Mouse (Mus musculus) kidney, adult 2 months (tissue): ENCODE measurements around the gene Cyp2b23. TPM values are rescaled to one million over a fixed set of nuclear protein-coding genes. Genes with fewer than 3 reads are reported as not detected.
A peak's percentile ranks its signal among the peaks of the same experiment; 100 is the strongest.
"Not testable (repeated sequence)": the region's sequence is repeated elsewhere in the genome, so short reads cannot be mapped to it uniquely, and the experiment has no call there.

Experiments
- DNase-seq: peaks from one replicate; pipeline ENCODE4 v3.0.0; 2021
- H3K27ac ChIP-seq: fragments of 200-500 bp; 2 replicates; pipeline ENCODE4 v1.5.1; 2012; ENCODE audit warnings: low read depth, low read length, control low read depth, inconsistent platforms; ENCODE audit not compliant: insufficient read depth
- H3K27me3 ChIP-seq: fragments of 200-500 bp; replicated peaks from 2 replicates; pipeline ENCODE4 v1.6.1; 2012; ENCODE audit warnings: mild to moderate bottlenecking, moderate library complexity, low read length, inconsistent platforms; ENCODE audit not compliant: control insufficient read depth, insufficient read depth
- H3K36me3 ChIP-seq: fragments of 200-500 bp; 2 replicates; pipeline ENCODE4 v1.6.1; 2012; ENCODE audit warnings: mild to moderate bottlenecking, moderate library complexity, low read length, inconsistent platforms; ENCODE audit not compliant: control insufficient read depth, insufficient read depth
- H3K4me1 ChIP-seq: fragments of 200-500 bp; 2 replicates; pipeline ENCODE4 v1.6.1; 2011; ENCODE audit warnings: low read length; ENCODE audit not compliant: control insufficient read depth, insufficient read depth
- H3K4me3 ChIP-seq: fragments of 200-500 bp; 2 replicates; pipeline ENCODE4 v1.5.1; 2011; ENCODE audit warnings: mild to moderate bottlenecking, low read depth, low read length, control low read depth; ENCODE audit not compliant: insufficient read depth
- CTCF ChIP-seq: fragments of 200-500 bp; conservative IDR thresholded peaks from 2 replicates; pipeline ENCODE4 v1.5.1; 2011; ENCODE audit warnings: low read depth, mild to moderate bottlenecking, control low read depth, low read length, moderate library complexity, mixed read lengths; ENCODE audit not compliant: insufficient read depth, insufficient read length
- POLR2A ChIP-seq: fragments of 200-500 bp; IDR thresholded peaks from one replicate; pipeline ENCODE4 v1.6.1; 2011; ENCODE audit warnings: low read depth, low read length, control low read depth
- WGBS: fragments of 180-500 bp; shearing (Covaris S2); methylation state at CpG from one replicate; pipeline ENCODE4 v1.1.7; 2018; 5-methylcytosine and 5-hydroxymethylcytosine counted together
- polyA plus RNA-seq: library from polyadenylated mRNA; depleted of rRNA; stranded (reverse); fragments of >200 nt; gene quantifications from 2 replicates; pipeline ENCODE4 v1.2.3, GENCODE M21; 2012; rRNA removed

The Cyp2b23 gene
- 0.18 and 0.20 TPM in 2 replicates for polyA plus RNA-seq

GRCm38 (mm10) chr7:26686337-26686736, at the start of gene Cyp2b23:
Gene Cyp2b23 (minus strand): TSS chr7:26686437.
- DNase-seq, result no peak
- Histone ChIP-seq H3K36me3 (no peaks in the 10 kb centered on the region), H3K27ac (no peak within 1 kb of the TSS), H3K27me3 (no peaks in the 10 kb centered on the region), H3K4me3 (no peak within 1 kb of the TSS), H3K4me1 (no peaks in the 10 kb centered on the region)
- WGBS, result 70% methylated on average over 4 of the region's 4 CpGs
- TF ChIP-seq POLR2A, result no peak
- TF ChIP-seq CTCF, result no peak

GRCm38 (mm10) chr7:26711061-26711460, 24.8 kb upstream of the Cyp2b23 start:
- no peak overlapping the region for H3K4me3 ChIP-seq
- DNase-seq, result no peak
- no peak for TF ChIP-seq CTCF
- TF ChIP-seq POLR2A, result no peak
- no peaks in the 10 kb centered on the region for H3K4me1 ChIP-seq
- H3K27me3 ChIP-seq, result no peaks in the 10 kb centered on the region
- H3K27ac ChIP-seq, result no peak overlapping the region
- 93% methylated on average over 11 of the region's 11 CpGs for WGBS
- no peaks in the 10 kb centered on the region for H3K36me3 ChIP-seq

DNA sequence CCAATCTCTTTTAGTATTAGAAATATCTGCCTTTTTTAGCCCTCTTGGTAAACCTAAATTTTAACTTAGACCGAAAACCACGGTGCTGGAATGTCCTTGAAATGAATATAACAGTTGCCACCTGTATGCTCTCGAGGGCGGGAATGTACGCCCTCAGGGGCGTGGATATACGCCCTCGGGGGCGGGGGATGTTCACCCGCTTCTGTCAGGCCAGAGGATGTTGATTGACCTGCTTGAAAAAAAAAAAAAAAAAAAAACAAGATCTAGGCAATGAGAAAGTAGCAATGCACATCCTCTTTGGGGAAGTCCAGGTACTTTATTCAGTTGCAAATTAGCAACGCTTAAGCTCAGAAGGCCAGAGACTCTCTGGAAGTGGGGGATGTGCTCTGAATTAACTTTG, 20.8 kb upstream of the Cyp2b23 start:
- H3K27me3 ChIP-seq, result no peaks in the 10 kb centered on the region
- no peak overlapping the region for H3K4me3 ChIP-seq
- DNase-seq, result peak; percentile 1
- no peaks in the 10 kb centered on the region for H3K36me3 ChIP-seq
- TF ChIP-seq POLR2A, result no peak
- no peak for TF ChIP-seq CTCF
- H3K4me1 ChIP-seq, result no peaks in the 10 kb centered on the region
- WGBS, result 31% methylated on average over 11 of the region's 11 CpGs
- H3K27ac ChIP-seq, result peak overlapping the region; percentile 8; the same call in 1 of the 2 replicates

DNA sequence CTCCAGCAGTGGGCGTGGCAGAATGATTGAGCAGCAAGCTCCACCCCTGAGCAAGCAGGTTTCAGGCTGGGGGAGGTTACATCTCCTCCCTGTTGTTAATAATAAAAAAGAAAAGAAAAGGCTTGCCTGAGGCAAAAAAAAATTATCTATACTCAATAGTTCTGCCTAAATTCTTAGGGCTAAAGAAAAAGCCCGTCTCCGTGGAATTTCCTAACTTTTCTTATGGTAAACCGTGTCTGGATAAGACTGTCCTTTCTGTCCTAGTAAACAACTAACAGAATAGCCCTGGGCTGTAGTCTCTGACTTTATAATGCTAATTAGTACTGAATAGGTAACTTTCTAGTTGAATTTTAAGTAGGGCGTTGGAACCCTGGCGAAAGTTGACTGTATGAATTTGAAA, 20.0 kb upstream of the Cyp2b23 start:
- not testable (repeated sequence) for H3K4me3 ChIP-seq, H3K27me3 ChIP-seq, H3K4me1 ChIP-seq, H3K36me3 ChIP-seq
- H3K27ac ChIP-seq, result peak overlapping the region; percentile 46; the same call in 1 of the 2 replicates
- WGBS, result 31% methylated on average over 6 of the region's 6 CpGs
- peak; percentile 25 for DNase-seq

DNA sequence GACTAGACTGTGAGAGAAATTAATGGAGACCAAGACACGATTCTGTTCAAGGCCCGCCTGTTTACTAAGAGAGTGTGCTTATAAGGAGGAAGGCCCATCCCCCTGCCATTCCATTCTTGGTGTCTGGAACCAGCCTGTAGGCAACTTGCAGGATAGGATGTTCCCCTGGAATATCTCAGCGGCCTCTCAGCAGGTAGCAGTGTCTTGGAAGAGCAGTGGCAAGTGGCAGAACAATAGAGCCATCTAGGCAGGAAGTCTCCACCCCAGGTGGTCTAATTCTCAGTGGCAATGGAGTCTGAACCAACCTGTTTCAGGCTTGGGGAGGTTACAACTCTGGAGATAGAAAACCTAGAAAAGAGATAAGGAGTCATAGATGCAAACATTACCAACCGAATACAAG, 13.9 kb upstream of the Cyp2b23 start:
- 77% methylated on average over 4 of the region's 4 CpGs for WGBS
- no peak for DNase-seq
- H3K36me3 ChIP-seq, result no peaks in the 10 kb centered on the region
- no peaks in the 10 kb centered on the region for H3K4me1 ChIP-seq
- no peaks in the 10 kb centered on the region for H3K27me3 ChIP-seq
- H3K4me3 ChIP-seq, result no peak overlapping the region
- no peak overlapping the region for H3K27ac ChIP-seq
- TF ChIP-seq POLR2A (no peak), CTCF (no peak)

GRCm38 (mm10) chr7:26685713-26686112, 524 bp downstream of the Cyp2b23 start:
- no peaks in the 10 kb centered on the region for H3K4me1 ChIP-seq
- 74% methylated on average over 2 of the region's 2 CpGs for WGBS
- TF ChIP-seq POLR2A, result no peak
- no peak for TF ChIP-seq CTCF

GRCm38 (mm10) chr7:26667466-26667865, 18.8 kb downstream of the Cyp2b23 start:
- not testable (repeated sequence) for H3K4me1 ChIP-seq, H3K27me3 ChIP-seq, H3K27ac ChIP-seq, H3K4me3 ChIP-seq, DNase-seq, H3K36me3 ChIP-seq
- WGBS, result 40% methylated on average over 2 of the region's 2 CpGs

More at GRCm38 (mm10) chr7:26685713-26686112, 524 bp downstream of the Cyp2b23 start:
- no peak overlapping the region for H3K4me3 ChIP-seq
- no peaks in the 10 kb centered on the region for H3K27me3 ChIP-seq
- no peak overlapping the region for H3K27ac ChIP-seq
- H3K36me3 ChIP-seq, result no peaks in the 10 kb centered on the region
- DNase-seq, result no peak

DNA sequence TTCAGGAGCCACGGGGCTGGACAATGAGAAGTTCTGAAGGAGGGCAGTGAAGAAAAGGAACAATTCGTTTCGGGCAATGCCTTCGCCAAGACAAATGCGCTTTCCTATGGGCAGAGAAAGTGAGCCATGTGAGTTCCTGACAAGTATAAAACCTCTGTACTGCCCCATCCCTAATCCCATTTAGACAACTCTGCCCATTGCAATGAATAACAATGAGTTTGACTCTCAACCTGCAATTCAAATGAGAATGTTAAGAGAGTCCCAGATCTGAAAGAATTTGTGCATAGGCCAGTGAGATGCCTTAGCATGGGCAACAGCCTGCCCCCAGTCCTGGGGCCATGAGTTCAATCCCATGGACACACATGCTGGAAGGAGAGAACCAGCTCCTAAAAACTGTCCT, 20.2 kb downstream of the Cyp2b23 start:
- TF ChIP-seq CTCF, result no peak
- TF ChIP-seq POLR2A, result no peak
- H3K4me1 ChIP-seq, result no peaks in the 10 kb centered on the region
- 84% methylated on average over 5 of the region's 5 CpGs for WGBS
- H3K27ac ChIP-seq, result no peak overlapping the region
- no peak for DNase-seq
- H3K27me3 ChIP-seq, result no peaks in the 10 kb centered on the region
- no peaks in the 10 kb centered on the region for H3K36me3 ChIP-seq
- H3K4me3 ChIP-seq, result no peak overlapping the region

DNA sequence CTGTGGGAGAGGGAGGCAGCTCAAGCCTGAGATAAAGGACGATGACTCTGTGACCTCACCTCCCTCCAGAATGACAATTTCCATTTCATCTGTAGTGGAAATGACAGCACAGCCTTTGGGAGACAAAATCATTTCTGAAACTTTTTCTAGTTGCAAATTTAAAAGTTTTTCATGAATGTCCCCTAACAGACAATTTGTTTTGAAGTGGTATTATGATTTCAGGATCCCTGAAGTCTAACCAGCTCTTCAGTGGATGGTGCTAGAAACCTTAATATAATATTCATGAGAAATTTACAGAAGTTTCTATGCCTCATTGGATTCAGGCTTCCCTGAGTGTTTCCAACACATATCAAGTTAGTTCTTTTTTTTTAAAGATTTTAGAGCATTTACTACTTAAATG, 67.9 kb downstream of the Cyp2b23 start, which contains the start of gene Vmn1r185:
TSS of gene Vmn1r185 (minus strand) at position 101 of the 400 bp plus-strand sequence.
- H3K4me1 ChIP-seq, H3K27me3 ChIP-seq, DNase-seq, H3K36me3 ChIP-seq, H3K4me3 ChIP-seq, H3K27ac ChIP-seq: not testable (repeated sequence)
- 71% methylated on average over 1 of the region's 1 CpGs for WGBS
